27 mouse cellular contexts compared by ENCODE assay signal in the genomic region with DNA sequence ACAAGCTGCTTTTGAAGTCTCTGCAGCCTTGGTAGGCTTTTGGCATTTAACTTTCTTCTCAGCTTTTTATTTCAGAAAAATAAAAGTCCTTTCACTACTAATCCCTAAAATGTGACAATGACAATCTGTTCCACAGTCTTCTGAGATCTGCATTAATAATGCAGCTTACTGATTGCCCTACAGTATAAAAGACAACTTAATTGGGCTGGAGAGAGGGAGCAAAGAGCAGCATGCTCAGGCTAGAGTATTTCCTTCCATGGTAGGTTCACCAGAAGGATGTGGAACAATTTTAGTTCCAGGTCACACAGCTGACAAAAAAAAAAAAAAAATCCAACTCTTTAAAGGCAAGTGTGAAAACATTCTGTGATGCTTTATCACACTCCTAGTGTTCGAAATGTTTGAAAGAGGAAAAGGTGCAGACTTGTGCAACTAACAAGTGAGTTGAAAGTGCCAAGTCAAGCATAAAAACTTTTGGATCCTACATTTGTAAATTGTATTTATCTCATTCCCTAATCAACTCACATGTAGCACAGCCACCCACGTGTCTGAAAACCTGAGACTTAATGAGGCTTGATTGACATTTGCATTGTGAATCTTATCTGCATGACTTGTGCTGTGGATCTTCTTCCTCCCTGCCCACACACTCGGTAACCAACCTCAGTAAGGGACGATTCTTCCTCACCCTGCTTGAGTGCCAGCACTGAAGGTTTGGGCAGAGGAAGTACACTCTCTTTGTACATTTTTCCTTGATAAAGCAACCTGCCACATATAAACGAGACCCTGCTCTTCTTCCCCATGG.
A peak's percentile ranks its signal among the peaks of the same experiment; 100 is the strongest.
DNase-seq lines count a peak whose midpoint lies in the region; ATAC-seq and TF ChIP-seq lines count a peak whose summit lies in the region.
"Had no signal": no experiment of that assay in that cellular context is flagged by ENCODE, and none has a peak within 500 bp of the region (broad histone marks: within the 10 kb centered on the region; RNA-seq: fewer than 3 reads in every experiment).

No protein-coding gene starts in this region.

- H3K4me2 ChIP-seq in midbrain, embryonic 11.5 days, result no peak overlapping the region
- H3K4me2 ChIP-seq in midbrain, embryonic 13.5 days (replicated peaks), result no peak overlapping the region
- no peak overlapping the region for H3K4me2 ChIP-seq in forebrain, embryonic 15.5 days (replicated peaks)
- H3K4me2 ChIP-seq: hindbrain, embryonic 12.5 days; liver, embryonic 12.5 days had no signal

- H3K9ac ChIP-seq in midbrain, embryonic 11.5 days (ENCODE audit: low read length), result no peak overlapping the region
- H3K9ac ChIP-seq in midbrain, embryonic 13.5 days (replicated peaks), result no peak overlapping the region
- H3K9ac ChIP-seq in forebrain, embryonic 15.5 days (replicated peaks), result no peak overlapping the region
- H3K9ac ChIP-seq: hindbrain, embryonic 12.5 days; liver, embryonic 12.5 days; liver, postnatal 0 days had no signal

- no peak overlapping the region for H3K27ac ChIP-seq in midbrain, embryonic 11.5 days (ENCODE audit: low read depth, low read length)
- no peak overlapping the region for H3K27ac ChIP-seq in midbrain, embryonic 13.5 days
- H3K27ac ChIP-seq in forebrain, embryonic 15.5 days (replicated peaks), result no peak overlapping the region
- H3K27ac ChIP-seq: heart, embryonic 10.5 days; hindbrain, embryonic 12.5 days; hindbrain, postnatal 0 days; kidney, postnatal 0 days; liver, embryonic 12.5 days had no signal

- no peak overlapping the region for H3K4me3 ChIP-seq in midbrain, embryonic 11.5 days (ENCODE audit: low read depth, low read length)
- no peak overlapping the region for H3K4me3 ChIP-seq in midbrain, embryonic 13.5 days (replicated peaks)
- no peak overlapping the region for H3K4me3 ChIP-seq in forebrain, embryonic 15.5 days
- H3K4me3 ChIP-seq: heart, embryonic 10.5 days; hindbrain, embryonic 12.5 days; liver, embryonic 12.5 days; megakaryocyte, embryonic 14.5 days had no signal

- no peaks in the 10 kb centered on the region for H3K27me3 ChIP-seq in midbrain, embryonic 11.5 days (ENCODE audit: control insufficient read depth, insufficient read depth, low read length)
- no peaks in the 10 kb centered on the region for H3K27me3 ChIP-seq in midbrain, embryonic 13.5 days
- H3K27me3 ChIP-seq in forebrain, embryonic 15.5 days, result no peaks in the 10 kb centered on the region
- H3K27me3 ChIP-seq: hindbrain, embryonic 12.5 days; liver, embryonic 12.5 days; megakaryocyte, embryonic 14.5 days had no signal

- 0 out of 2 replicates have a peak, but pooled peaks have one; percentile 55 for ATAC-seq in midbrain, embryonic 11.5 days (ENCODE audit: low FRiP score)
- ATAC-seq in midbrain, embryonic 13.5 days, result no peak
- ATAC-seq in forebrain, embryonic 15.5 days (replicated peaks), result peak; percentile 53; the same call in 1 of the 2 replicates
- ATAC-seq: activated CD4-positive, CD25-positive, alpha-beta regulatory T cell, adult 4 months; hindbrain, postnatal 0 days; intestine, embryonic 16.5 days; liver, embryonic 12.5 days; liver, postnatal 0 days; midbrain, embryonic 16.5 days had no signal

- H3K9me3 ChIP-seq in midbrain, embryonic 11.5 days (ENCODE audit: control insufficient read depth, low read length), result no peaks in the 10 kb centered on the region
- no peaks in the 10 kb centered on the region for H3K9me3 ChIP-seq in midbrain, embryonic 13.5 days
- H3K9me3 ChIP-seq in forebrain, embryonic 15.5 days, result no peaks in the 10 kb centered on the region
- H3K9me3 ChIP-seq: heart, embryonic 10.5 days; hindbrain, embryonic 12.5 days; liver, embryonic 12.5 days; megakaryocyte, embryonic 14.5 days had no signal

- no peak for DNase-seq in midbrain, embryonic 11.5 days (ENCODE audit: low spot score, missing footprints)
- DNase-seq in brain, embryonic 14.5 days (ENCODE audit: low read depth), result peak; percentile 46
- DNase-seq in kidney, postnatal 10 days, result no peak
- DNase-seq in left cerebral cortex, postnatal 10 days (ENCODE audit: extremely low spot score in 1 of 2, low spot score in 2 of 2), result no peak
- DNase-seq: adrenal gland, postnatal 36 days; B cell, adult 2 months; cerebellum, adult 8-10 months; cerebellum, postnatal 36 days; gastrocnemius, postnatal 25 days; heart, adult 11 months; heart, postnatal 36 days; kidney, adult 8-10 months; left cerebral cortex, postnatal 4 days; liver, postnatal 0 days; lung, postnatal 4 days; right cerebral cortex, postnatal 14 days had no signal

- no peak for TF ChIP-seq POLR2A in brain, embryonic 14.5 days (IDR thresholded peaks at IDR 0.05; ENCODE audit: borderline replicate concordance, extremely low read depth, insufficient read depth, insufficient read length, poor library complexity, severe bottlenecking)

- H3K36me3 ChIP-seq in midbrain, embryonic 11.5 days (ENCODE audit: control insufficient read depth, insufficient read depth, low read length), result no peaks in the 10 kb centered on the region
- H3K36me3 ChIP-seq in midbrain, embryonic 13.5 days, result no peaks in the 10 kb centered on the region
- no peaks in the 10 kb centered on the region for H3K36me3 ChIP-seq in forebrain, embryonic 15.5 days
- H3K36me3 ChIP-seq: heart, embryonic 10.5 days; hindbrain, embryonic 12.5 days; liver, embryonic 12.5 days had no signal

- TF ChIP-seq CTCF in brain, embryonic 14.5 days (IDR thresholded peaks at IDR 0.05; ENCODE audit: borderline replicate concordance, extremely low read depth, insufficient read depth, insufficient read length), result no peak

- no peaks in the 10 kb centered on the region; the same call in 1 of the 2 replicates for H3K4me1 ChIP-seq in midbrain, embryonic 11.5 days (ENCODE audit: control insufficient read depth, insufficient read depth, low read length)
- 0 out of 2 replicates have a peak, but pooled peaks cover 8% of the 10 kb centered on the region for H3K4me1 ChIP-seq in midbrain, embryonic 13.5 days (replicated peaks)
- peaks cover 6% of the 10 kb centered on the region; the same call in 1 of the 2 replicates for H3K4me1 ChIP-seq in forebrain, embryonic 15.5 days
- H3K4me1 ChIP-seq: heart, embryonic 10.5 days; hindbrain, embryonic 12.5 days; liver, embryonic 12.5 days; megakaryocyte, embryonic 14.5 days had no signal

- 39% methylated on average over 5 of the region's 5 CpGs for WGBS in midbrain, embryonic 11.5 days
- 30% methylated on average over 5 of the region's 5 CpGs for WGBS in midbrain, embryonic 13.5 days
- WGBS in forebrain, embryonic 15.5 days, result 15% methylated on average over 5 of the region's 5 CpGs

- intact Hi-C loops in left cerebral cortex, postnatal 10 days (cut with DNase I), result no loop called here
